ENCODE assay signal across 8 mouse cellular contexts in genomic region chr4:78605763-78606460, GRCm38 (mm10).
DNase-seq lines count a peak whose midpoint lies in the region; ATAC-seq and TF ChIP-seq lines count a peak whose summit lies in the region.

No protein-coding gene starts in this region.

- peak overlapping the region; percentile 43 for H3K4me2 ChIP-seq in forebrain, embryonic 15.5 days (replicated peaks)
- peak overlapping the region; percentile 57 for H3K4me2 ChIP-seq in limb, embryonic 12.5 days

- intact Hi-C loops in left cerebral cortex, adult 2 months (cut with DNase I), result no loop called here
- intact Hi-C loops in left cerebral cortex, postnatal 10 days (cut with DNase I), result loop anchor here (10.0 kb wide), 3 partner anchors 391 to 1909 kb away; partner anchors contain the start of gene Ptprd

- TF ChIP-seq POLR2A in olfactory bulb, adult 2 months (IDR thresholded peaks at IDR 0.05; ENCODE audit: insufficient read depth, low read depth, low read length), result no peak
- no peak for TF ChIP-seq POLR2A in thymus, adult 2 months (IDR thresholded peaks at IDR 0.05; ENCODE audit: control insufficient read depth, extremely low read depth, insufficient read depth, low read length, poor library complexity)

- H3K4me3 ChIP-seq in left cerebral cortex, adult 2 months, result peak overlapping the region; percentile 37
- H3K4me3 ChIP-seq in forebrain, embryonic 15.5 days, result peak overlapping the region; percentile 32
- peak overlapping the region; percentile 36 for H3K4me3 ChIP-seq in limb, embryonic 12.5 days (replicated peaks)
- H3K4me3 ChIP-seq in olfactory bulb, adult 2 months (ENCODE audit: insufficient read depth, low read depth, low read length), result peak overlapping the region; percentile 16
- H3K4me3 ChIP-seq in thymus, adult 2 months (ENCODE audit: control insufficient read depth, insufficient read depth, low read length), result no peak overlapping the region

- no peaks in the 10 kb centered on the region for H3K36me3 ChIP-seq in forebrain, embryonic 15.5 days
- H3K36me3 ChIP-seq in limb, embryonic 12.5 days, result no peaks in the 10 kb centered on the region
- no peaks in the 10 kb centered on the region for H3K36me3 ChIP-seq in thymus, adult 2 months (ENCODE audit: control insufficient read depth, insufficient read depth, low read length)

- H3K9ac ChIP-seq in forebrain, embryonic 15.5 days (replicated peaks), result no peak overlapping the region
- no peak overlapping the region for H3K9ac ChIP-seq in limb, embryonic 12.5 days (replicated peaks)

- 88% methylated on average over 4 of the region's 4 CpGs for WGBS in forebrain, embryonic 15.5 days
- WGBS in limb, embryonic 12.5 days, result 79% methylated on average over 4 of the region's 4 CpGs
- WGBS in olfactory bulb, adult 2 months, result 80% methylated on average over 4 of the region's 4 CpGs
- WGBS in thymus, adult 2 months, result 94% methylated on average over 4 of the region's 4 CpGs

- no peaks in the 10 kb centered on the region for H3K27me3 ChIP-seq in forebrain, embryonic 15.5 days
- H3K27me3 ChIP-seq in limb, embryonic 12.5 days, result no peaks in the 10 kb centered on the region
- H3K27me3 ChIP-seq in thymus, adult 2 months (ENCODE audit: control insufficient read depth, insufficient read depth, low read length), result no peaks in the 10 kb centered on the region

- DNase-seq in left cerebral cortex, adult 2 months (ENCODE audit: extremely low spot score in 1 of 2, low spot score in 2 of 2), result no peak
- no peak for DNase-seq in left cerebral cortex, postnatal 10 days (ENCODE audit: extremely low spot score in 1 of 2, low spot score in 2 of 2)
- DNase-seq in thymus, adult 2 months, result no peak
- DNase-seq in right cerebral cortex, postnatal 10 days (ENCODE audit: low spot score in 2 of 2), result no peak
- no peak for DNase-seq in ovary, postnatal 10 days (ENCODE audit: low spot score)

- ATAC-seq in forebrain, embryonic 15.5 days (replicated peaks), result peak; percentile 16; the same call in 1 of the 2 replicates
- 0 out of 2 replicates have a peak, but pooled peaks have one; percentile 52 for ATAC-seq in limb, embryonic 12.5 days (ENCODE audit: insufficient number of reproducible peaks, insufficient read depth, low FRiP score, low TSS enrichment, low read depth)

- TF ChIP-seq CTCF in left cerebral cortex, adult 2 months (IDR thresholded peaks at IDR 0.05), result no peak
- TF ChIP-seq CTCF in olfactory bulb, adult 2 months (IDR thresholded peaks at IDR 0.05; ENCODE audit: insufficient read depth, low read depth, low read length), result no peak
- TF ChIP-seq CTCF in thymus, adult 2 months (IDR thresholded peaks at IDR 0.05; ENCODE audit: borderline replicate concordance, control insufficient read depth, extremely low read depth, insufficient read depth, low read length, poor library complexity), result no peak

- H3K4me1 ChIP-seq in forebrain, embryonic 15.5 days, result no peaks in the 10 kb centered on the region
- no peaks in the 10 kb centered on the region for H3K4me1 ChIP-seq in limb, embryonic 12.5 days (replicated peaks)
- H3K4me1 ChIP-seq in olfactory bulb, adult 2 months (ENCODE audit: control insufficient read depth, insufficient read depth, low read length), result 0 out of 2 replicates have a peak, but pooled peaks cover 3% of the 10 kb centered on the region
- H3K4me1 ChIP-seq in thymus, adult 2 months (replicated peaks; ENCODE audit: control insufficient read depth, insufficient read depth, low read length), result no peaks in the 10 kb centered on the region

- 0 out of 2 replicates have a peak overlapping the region, but pooled peaks have one; percentile 54 for H3K27ac ChIP-seq in left cerebral cortex, adult 2 months
- no peak overlapping the region for H3K27ac ChIP-seq in forebrain, embryonic 15.5 days (replicated peaks)
- H3K27ac ChIP-seq in limb, embryonic 12.5 days, result no peak overlapping the region
- H3K27ac ChIP-seq in olfactory bulb, adult 2 months (ENCODE audit: insufficient read depth, low read depth, low read length), result no peak overlapping the region
- no peak overlapping the region for H3K27ac ChIP-seq in thymus, adult 2 months (ENCODE audit: control insufficient read depth, insufficient read depth, low read length)

- H3K9me3 ChIP-seq in forebrain, embryonic 15.5 days, result no peaks in the 10 kb centered on the region
- H3K9me3 ChIP-seq in limb, embryonic 12.5 days, result no peaks in the 10 kb centered on the region
